ENCODE assay signal across 11 mouse cellular contexts in genomic region chr19:41081589-41081988, GRCm38 (mm10). TPM values are rescaled to one million over a fixed set of nuclear protein-coding genes. Genes with fewer than 3 reads are reported as not detected.
A peak's percentile ranks its signal among the peaks of the same experiment; 100 is the strongest.
DNase-seq lines count a peak whose midpoint lies in the region; ATAC-seq and TF ChIP-seq lines count a peak whose summit lies in the region.
"Had no signal": no experiment of that assay in that cellular context is flagged by ENCODE, and none has a peak within 500 bp of the region (broad histone marks: within the 10 kb centered on the region; RNA-seq: fewer than 3 reads in every experiment).

No protein-coding gene starts in this region.

- H3K36me3 ChIP-seq in heart, embryonic 14.5 days (ENCODE audit: control insufficient read depth, insufficient read depth, low read length), result no peaks in the 10 kb centered on the region
- H3K36me3 ChIP-seq in forebrain, embryonic 14.5 days (ENCODE audit: control insufficient read depth, insufficient read depth, low read length), result no peaks in the 10 kb centered on the region
- H3K36me3 ChIP-seq in midbrain, embryonic 11.5 days (ENCODE audit: control insufficient read depth, insufficient read depth, low read length), result no peaks in the 10 kb centered on the region
- H3K36me3 ChIP-seq in liver, postnatal 0 days (replicated peaks; ENCODE audit: insufficient read depth, low read length), result no peaks in the 10 kb centered on the region
- H3K36me3 ChIP-seq: limb, embryonic 15.5 days; stomach, embryonic 15.5 days had no signal

- H3K9ac ChIP-seq in heart, embryonic 14.5 days (ENCODE audit: low read length), result no peak overlapping the region
- 0 out of 2 replicates have a peak overlapping the region, but pooled peaks have one; percentile 0 for H3K9ac ChIP-seq in forebrain, embryonic 14.5 days (ENCODE audit: low read length)
- no peak overlapping the region for H3K9ac ChIP-seq in midbrain, embryonic 11.5 days (ENCODE audit: low read length)
- H3K9ac ChIP-seq in liver, postnatal 0 days (replicated peaks), result no peak overlapping the region
- H3K9ac ChIP-seq: limb, embryonic 15.5 days; stomach, embryonic 15.5 days had no signal

- no peaks in the 10 kb centered on the region for H3K9me3 ChIP-seq in heart, embryonic 14.5 days (ENCODE audit: control insufficient read depth, low read length)
- H3K9me3 ChIP-seq in forebrain, embryonic 14.5 days (replicated peaks; ENCODE audit: control insufficient read depth, low read length), result no peaks in the 10 kb centered on the region
- no peaks in the 10 kb centered on the region for H3K9me3 ChIP-seq in midbrain, embryonic 11.5 days (ENCODE audit: control insufficient read depth, low read length)
- H3K9me3 ChIP-seq in liver, postnatal 0 days (ENCODE audit: low read length), result no peaks in the 10 kb centered on the region
- H3K9me3 ChIP-seq: limb, embryonic 15.5 days; stomach, embryonic 15.5 days had no signal

- WGBS in heart, embryonic 14.5 days, result 18% methylated on average over 3 of the region's 3 CpGs
- WGBS in forebrain, embryonic 14.5 days, result 23% methylated on average over 3 of the region's 3 CpGs
- 33% methylated on average over 3 of the region's 3 CpGs for WGBS in midbrain, embryonic 11.5 days
- WGBS in liver, postnatal 0 days (ENCODE audit: insufficient replicate concordance), result 87% methylated on average over 3 of the region's 3 CpGs

- TF ChIP-seq POLR2A in brain, embryonic 14.5 days (IDR thresholded peaks at IDR 0.05; ENCODE audit: borderline replicate concordance, extremely low read depth, insufficient read depth, insufficient read length, poor library complexity, severe bottlenecking), result no peak

- intact Hi-C loops in heart, postnatal 25 days (cut with DNase I), result loop anchor here (10.0 kb wide), 1 partner anchor 683 kb away; no protein-coding TSS in a partner anchor

- no peaks in the 10 kb centered on the region for H3K27me3 ChIP-seq in heart, embryonic 14.5 days (ENCODE audit: control insufficient read depth, insufficient read depth, low read length)
- no peaks in the 10 kb centered on the region for H3K27me3 ChIP-seq in forebrain, embryonic 14.5 days (replicated peaks; ENCODE audit: control insufficient read depth, insufficient read depth, low read length)
- H3K27me3 ChIP-seq in midbrain, embryonic 11.5 days (ENCODE audit: control insufficient read depth, insufficient read depth, low read length), result no peaks in the 10 kb centered on the region
- no peaks in the 10 kb centered on the region for H3K27me3 ChIP-seq in liver, postnatal 0 days (ENCODE audit: insufficient read depth, low read length)
- H3K27me3 ChIP-seq: limb, embryonic 15.5 days; stomach, embryonic 15.5 days had no signal

- no peak for TF ChIP-seq CTCF in brain, embryonic 14.5 days (IDR thresholded peaks at IDR 0.05; ENCODE audit: borderline replicate concordance, extremely low read depth, insufficient read depth, insufficient read length)
- no peak for TF ChIP-seq CTCF in liver, postnatal 0 days (IDR thresholded peaks at IDR 0.05; ENCODE audit: low read depth)

- no peak overlapping the region; the same call in 1 of the 2 replicates for H3K4me2 ChIP-seq in heart, embryonic 14.5 days (ENCODE audit: low read length)
- no peak overlapping the region for H3K4me2 ChIP-seq in forebrain, embryonic 14.5 days (ENCODE audit: low read length)
- H3K4me2 ChIP-seq in midbrain, embryonic 11.5 days, result no peak overlapping the region
- no peak overlapping the region for H3K4me2 ChIP-seq in liver, postnatal 0 days (ENCODE audit: low read depth, low read length)
- H3K4me2 ChIP-seq: limb, embryonic 15.5 days; stomach, embryonic 15.5 days had no signal

- peak; percentile 67; the same call in 1 of the 2 replicates for ATAC-seq in heart, embryonic 14.5 days (ENCODE audit: insufficient number of reproducible peaks, insufficient read depth, low FRiP score, low read depth)
- peak; percentile 74 for ATAC-seq in forebrain, embryonic 14.5 days
- peak; percentile 75 for ATAC-seq in midbrain, embryonic 11.5 days (ENCODE audit: low FRiP score)
- no peak for ATAC-seq in liver, postnatal 0 days

- TF ChIP-seq EP300 in liver, postnatal 0 days (IDR thresholded peaks at IDR 0.05; ENCODE audit: low read depth), result no peak

- H3K4me1 ChIP-seq in heart, embryonic 14.5 days (ENCODE audit: control insufficient read depth in 2 of 2, insufficient read depth in 2 of 2, low read length in 2 of 2), result peaks cover 8 to 15% of the 10 kb centered on the region in 2 experiments
- H3K4me1 ChIP-seq in forebrain, embryonic 14.5 days (ENCODE audit: control insufficient read depth, insufficient read depth, low read length), result peaks cover 8% of the 10 kb centered on the region
- H3K4me1 ChIP-seq in midbrain, embryonic 11.5 days (ENCODE audit: control insufficient read depth, insufficient read depth, low read length), result peaks cover 9% of the 10 kb centered on the region
- H3K4me1 ChIP-seq in liver, postnatal 0 days (ENCODE audit: insufficient read depth), result no peaks in the 10 kb centered on the region
- H3K4me1 ChIP-seq: limb, embryonic 15.5 days; stomach, embryonic 15.5 days had no signal

- no peak overlapping the region for H3K4me3 ChIP-seq in heart, embryonic 14.5 days (ENCODE audit: control insufficient read depth in 1 of 2, insufficient read depth in 1 of 2, low read depth in 1 of 2, low read length in 2 of 2)
- H3K4me3 ChIP-seq in forebrain, embryonic 14.5 days (ENCODE audit: low read depth, low read length), result no peak overlapping the region
- H3K4me3 ChIP-seq in midbrain, embryonic 11.5 days (ENCODE audit: low read depth, low read length), result no peak overlapping the region
- no peak overlapping the region for H3K4me3 ChIP-seq in liver, postnatal 0 days (ENCODE audit: low read depth, low read length)
- H3K4me3 ChIP-seq: limb, embryonic 15.5 days; stomach, embryonic 15.5 days had no signal

- H3K27ac ChIP-seq in heart, embryonic 14.5 days (replicated peaks in 1 of 2; ENCODE audit: control insufficient read depth in 1 of 2, insufficient read depth in 1 of 2, low read depth in 2 of 2, low read length in 2 of 2), result peak overlapping the region; percentile 68 to 72
- H3K27ac ChIP-seq in forebrain, embryonic 14.5 days (ENCODE audit: low read depth, low read length), result peak overlapping the region; percentile 44; the same call in 1 of the 2 replicates
- peak overlapping the region; percentile 25; the same call in 1 of the 2 replicates for H3K27ac ChIP-seq in midbrain, embryonic 11.5 days (ENCODE audit: low read depth, low read length)
- no peak overlapping the region for H3K27ac ChIP-seq in liver, postnatal 0 days (ENCODE audit: low read depth)
- H3K27ac ChIP-seq: limb, embryonic 15.5 days; stomach, embryonic 15.5 days had no signal

- DNase-seq in heart, postnatal 25 days (ENCODE audit: low spot score), result no peak
- peak; percentile 82 for DNase-seq in brain, embryonic 14.5 days (ENCODE audit: low read depth)
- peak; percentile 61 for DNase-seq in forebrain, embryonic 14.5 days (ENCODE audit: low spot score)
- no peak for DNase-seq in midbrain, embryonic 11.5 days (ENCODE audit: low spot score, missing footprints)
- DNase-seq in liver, postnatal 0 days, result no peak
- no peak for DNase-seq in kidney, postnatal 36 days
- DNase-seq: lung, postnatal 36 days had no signal

RNA-seq across cellular contexts. Expression of gene Opalin, which starts 4.7 kb away (rescaled TPM):
- 0.14 TPM in 1 of 2 replicates, not detected in the other for polyA plus RNA-seq in heart, embryonic 14.5 days (2014; fragmentation: Nextera tagmentation; extraction: Ambion mirVana)
- total RNA-seq in heart, postnatal 25 days (2021), result not detected
- polyA plus RNA-seq in brain, embryonic 14.5 days (2012; rRNA removed), result 0.08 TPM in 1 of 2 replicates, not detected in the other
- not detected in 2 replicates for polyA plus RNA-seq in forebrain, embryonic 14.5 days (2014; fragmentation: Nextera tagmentation; extraction: Ambion mirVana)
- polyA plus RNA-seq in midbrain, embryonic 11.5 days (2014; fragmentation: Nextera tagmentation; extraction: Ambion mirVana), result not detected in 2 replicates
- polyA plus RNA-seq in liver, postnatal 0 days (2015; fragmentation: Nextera tagmentation; extraction: Ambion mirVana), result not detected in 2 replicates
- polyA plus RNA-seq: large intestine, adult 2 months; limb, embryonic 15.5 days; stomach, embryonic 15.5 days had no signal

RNA-seq across cellular contexts. Expression of gene Dntt, which starts 52.5 kb away (rescaled TPM):
- 0.16 TPM in 1 of 2 replicates, not detected in the other for polyA plus RNA-seq in heart, embryonic 14.5 days (2014; fragmentation: Nextera tagmentation; extraction: Ambion mirVana)
- not detected for total RNA-seq in heart, postnatal 25 days (2021)
- polyA plus RNA-seq in brain, embryonic 14.5 days (2012; rRNA removed), result 0.04 TPM in 1 of 2 replicates, not detected in the other
- polyA plus RNA-seq in forebrain, embryonic 14.5 days (2014; fragmentation: Nextera tagmentation; extraction: Ambion mirVana), result 0.09 TPM in 1 of 2 replicates, not detected in the other
- 0.14 TPM in 1 of 2 replicates, not detected in the other for polyA plus RNA-seq in midbrain, embryonic 11.5 days (2014; fragmentation: Nextera tagmentation; extraction: Ambion mirVana)
- 0.32 and 0.36 TPM in 2 replicates for polyA plus RNA-seq in liver, postnatal 0 days (2015; fragmentation: Nextera tagmentation; extraction: Ambion mirVana)
- polyA plus RNA-seq: limb, embryonic 15.5 days had no signal

Comparison
In these comparisons a context has a peak if more than half of its experiments do, and no peak if none do; other contexts are left out.
1. DNase-seq: peak in brain, embryonic 14.5 days (single experiment) and forebrain, embryonic 14.5 days (single experiment); none in heart, postnatal 25 days (single experiment), midbrain, embryonic 11.5 days (single experiment), liver, postnatal 0 days (single experiment) and kidney, postnatal 36 days (0 of 2).